Mouse (Mus musculus): ENCODE measurements at regions not wholly inside any gene's neighbourhood (a gene's known extent, or its start where the extent isn't known, plus 50 kb on each side); places are given as distances from the start of the nearest gene placed in this dataset.

DNA sequence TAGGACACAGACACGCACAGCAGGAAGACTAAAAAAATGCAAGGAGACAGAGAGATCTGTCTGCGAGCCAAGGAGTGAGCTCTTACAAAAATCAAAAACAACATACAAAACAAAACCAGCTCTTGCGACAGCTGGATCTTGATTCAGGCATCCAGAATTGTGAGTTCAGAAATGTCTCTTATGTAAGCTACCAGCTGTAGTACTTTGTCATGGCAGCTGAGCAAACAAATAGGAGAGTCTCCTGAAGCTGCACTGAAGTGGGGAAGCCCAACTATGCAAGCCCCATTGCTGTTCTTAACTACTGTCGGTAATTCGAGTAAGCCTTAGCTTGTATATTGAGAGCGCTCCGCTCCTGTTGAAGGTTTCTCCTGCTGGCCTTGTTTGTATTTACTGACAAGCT lies 856.8 kb upstream of the Car8 start:
- ATAC-seq (replicated peaks; ENCODE audit: low FRiP score, poor library complexity, severe bottlenecking) = no peak

DNA sequence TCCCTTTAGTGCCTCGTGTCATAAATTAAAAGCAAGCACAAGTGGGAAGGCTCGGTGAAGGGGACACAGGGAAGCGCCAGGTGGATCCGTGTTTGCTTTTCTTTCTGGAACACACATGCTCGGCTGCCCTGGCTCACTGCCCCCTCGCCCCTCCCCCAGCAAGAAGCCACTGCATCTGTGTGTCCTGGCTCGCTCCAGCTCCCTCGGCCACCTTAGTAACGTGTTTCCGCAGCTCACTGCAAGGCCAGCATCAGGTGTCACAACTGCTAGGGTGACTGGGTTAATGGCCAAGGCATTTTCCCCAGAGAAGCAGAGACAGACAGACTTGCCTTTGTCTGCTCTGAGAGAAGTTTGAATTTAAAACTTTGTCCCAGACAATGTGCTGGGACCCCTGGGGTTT lies 855.7 kb upstream of the Car8 start:
- no peak for ATAC-seq (replicated peaks; ENCODE audit: low FRiP score, poor library complexity, severe bottlenecking)

DNA sequence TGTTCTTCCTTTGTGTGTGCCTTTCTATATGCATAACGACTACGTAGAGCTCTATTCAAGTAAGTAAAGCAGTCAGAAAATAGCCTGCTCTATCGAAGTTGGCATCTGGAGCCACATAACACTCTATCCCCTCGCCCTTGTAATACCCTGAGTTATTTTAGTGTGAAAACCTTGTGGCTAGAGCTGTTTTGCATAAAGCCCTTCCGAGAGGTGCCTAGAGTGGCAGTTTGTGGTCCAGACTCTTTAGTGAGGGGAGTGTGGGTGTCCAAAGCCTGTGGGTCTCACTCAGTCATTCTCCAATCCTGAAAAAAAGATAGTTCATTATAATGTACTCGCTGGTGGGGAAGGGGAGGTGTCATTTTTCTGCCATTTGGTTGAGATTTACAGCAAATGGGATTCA lies 855.2 kb upstream of the Car8 start:
- ATAC-seq (replicated peaks; ENCODE audit: low FRiP score, poor library complexity, severe bottlenecking) = no peak

DNA sequence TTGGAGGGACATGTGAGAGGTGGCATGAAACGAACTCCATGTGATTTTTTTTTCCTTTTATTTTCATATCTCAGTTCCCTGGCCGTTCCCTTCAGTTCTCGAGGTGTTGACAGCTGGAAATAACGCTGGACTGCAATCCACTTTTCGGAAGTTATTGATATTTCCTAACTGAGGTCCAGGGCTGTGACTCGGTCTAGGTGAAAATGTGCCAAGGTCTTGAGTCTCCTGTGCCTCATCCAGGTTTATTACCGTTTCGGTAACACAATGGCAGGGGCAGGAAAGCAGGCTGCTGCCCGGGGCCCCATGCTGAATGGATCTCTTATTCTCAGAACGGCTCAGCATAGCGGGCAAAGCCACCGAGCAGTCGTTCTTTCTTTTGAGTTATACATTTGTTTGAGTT lies 844.7 kb upstream of the Car8 start:
- no peak for ATAC-seq (replicated peaks; ENCODE audit: low FRiP score, poor library complexity, severe bottlenecking)

DNA sequence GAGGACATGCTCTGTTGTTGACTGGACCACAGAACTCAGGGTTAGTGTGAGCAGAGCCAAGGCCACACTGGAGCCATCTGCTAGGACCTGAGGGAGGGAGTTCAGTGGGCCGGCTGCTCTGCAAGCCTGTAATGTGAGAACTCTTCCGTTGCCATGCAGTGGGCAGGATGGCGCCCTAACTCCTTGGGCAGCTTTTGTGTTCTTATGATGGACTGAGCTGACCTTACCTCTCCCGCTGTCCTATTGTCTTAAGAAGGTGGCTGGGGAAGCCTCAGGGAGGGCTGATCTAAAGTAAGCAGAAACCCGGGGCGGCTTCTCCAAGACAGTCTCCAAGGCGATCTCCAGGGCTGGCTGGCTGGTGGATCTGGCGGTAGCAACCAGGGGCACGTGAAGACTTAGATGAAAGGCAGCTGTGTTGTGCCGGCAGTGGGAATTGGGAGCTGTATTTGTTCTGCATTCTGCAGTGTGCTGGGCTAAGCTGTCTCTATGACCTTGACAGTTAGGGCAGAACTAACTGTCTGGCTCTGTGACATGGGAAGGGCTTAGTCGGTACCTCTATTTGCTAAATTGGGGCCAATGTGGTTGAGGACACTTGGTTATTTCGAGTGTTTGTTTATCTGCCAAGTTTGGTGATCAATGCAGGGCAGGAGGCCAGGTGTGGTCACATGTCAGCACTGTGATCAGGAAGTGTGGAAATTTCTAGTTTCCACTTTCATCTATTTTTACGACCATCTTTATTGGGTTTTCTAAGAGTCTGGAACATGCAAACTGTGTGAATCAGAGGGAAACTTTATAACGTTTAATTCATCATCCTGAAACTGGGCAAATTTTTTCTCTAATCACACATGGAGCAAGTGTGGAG lies 843.1 kb upstream of the Car8 start:
- no peak for ATAC-seq (replicated peaks; ENCODE audit: low FRiP score, poor library complexity, severe bottlenecking)

DNA sequence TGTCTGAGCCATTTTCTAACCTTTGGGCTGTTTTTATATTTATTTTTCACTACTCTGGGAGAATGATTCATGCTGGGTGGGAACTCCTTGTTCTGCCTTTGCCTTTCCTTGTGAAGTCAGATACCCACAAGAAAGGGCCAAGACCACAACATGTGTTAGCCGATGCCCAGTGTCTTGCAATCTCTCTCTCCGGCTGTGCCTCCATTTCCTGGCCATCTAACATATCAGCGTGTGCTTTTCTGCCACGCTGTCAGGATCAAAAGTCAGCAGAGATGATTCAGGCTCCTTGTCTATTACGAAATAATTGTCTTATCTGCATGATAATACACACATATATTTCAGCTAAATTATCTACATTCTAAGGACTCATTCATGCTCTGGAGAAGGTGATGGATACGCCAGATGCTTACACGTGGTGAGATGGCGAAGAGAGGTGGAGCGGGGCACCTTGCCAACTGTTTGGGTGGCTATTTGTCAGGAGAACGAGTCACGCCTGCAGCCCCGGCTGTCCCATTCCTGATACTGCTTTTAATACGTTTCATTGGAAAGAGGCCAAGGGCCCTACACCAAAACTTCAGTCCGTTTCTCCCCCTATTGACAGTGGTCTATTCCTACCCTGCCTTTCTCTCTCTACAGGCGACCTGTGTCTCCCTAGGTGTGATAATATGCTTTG lies 842.1 kb upstream of the Car8 start:
- ATAC-seq (replicated peaks; ENCODE audit: low FRiP score, poor library complexity, severe bottlenecking) = no peak

DNA sequence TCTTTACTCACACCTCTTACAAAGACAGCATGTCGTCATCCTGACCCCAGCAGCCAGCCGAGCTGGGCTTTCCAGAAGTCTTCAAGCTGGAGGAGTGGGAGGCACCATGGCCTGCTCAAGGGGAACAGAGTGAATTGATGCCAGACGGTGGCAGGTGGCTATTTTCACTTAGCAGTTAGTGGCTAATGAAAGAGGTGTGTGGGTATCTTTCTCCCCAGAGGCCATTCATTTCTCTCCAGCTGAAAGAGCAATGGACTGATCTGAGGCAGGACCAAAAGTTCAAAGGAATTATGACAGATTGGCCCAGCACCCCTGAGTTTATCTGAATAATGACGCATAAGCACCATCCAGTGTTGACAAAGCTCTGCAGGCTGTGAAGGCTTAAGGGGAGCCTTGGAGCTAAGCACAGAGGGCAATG lies 841.0 kb upstream of the Car8 start:
- no peak for ATAC-seq (replicated peaks; ENCODE audit: low FRiP score, poor library complexity, severe bottlenecking)

DNA sequence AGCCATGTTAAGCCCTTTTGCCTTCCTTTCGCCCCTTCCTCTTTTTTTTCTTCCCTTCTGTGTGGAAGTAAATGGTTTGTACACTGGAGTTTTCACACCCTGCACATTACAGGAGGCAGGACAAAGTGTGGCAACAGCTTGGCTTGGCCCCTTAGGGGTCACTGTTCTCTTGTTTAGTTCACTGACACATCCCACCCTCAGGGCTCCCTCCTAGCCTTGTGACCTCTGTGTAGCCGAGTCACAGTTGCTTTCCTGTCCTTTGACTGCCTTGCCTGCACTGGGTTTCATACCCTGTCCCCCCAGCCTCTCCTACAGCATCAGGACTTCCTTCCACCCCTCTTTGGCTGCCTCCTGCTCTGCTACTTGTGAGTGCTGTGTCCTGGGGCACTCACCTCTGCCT lies 835.6 kb upstream of the Car8 start:
- ATAC-seq (replicated peaks; ENCODE audit: low FRiP score, poor library complexity, severe bottlenecking) = no peak

DNA sequence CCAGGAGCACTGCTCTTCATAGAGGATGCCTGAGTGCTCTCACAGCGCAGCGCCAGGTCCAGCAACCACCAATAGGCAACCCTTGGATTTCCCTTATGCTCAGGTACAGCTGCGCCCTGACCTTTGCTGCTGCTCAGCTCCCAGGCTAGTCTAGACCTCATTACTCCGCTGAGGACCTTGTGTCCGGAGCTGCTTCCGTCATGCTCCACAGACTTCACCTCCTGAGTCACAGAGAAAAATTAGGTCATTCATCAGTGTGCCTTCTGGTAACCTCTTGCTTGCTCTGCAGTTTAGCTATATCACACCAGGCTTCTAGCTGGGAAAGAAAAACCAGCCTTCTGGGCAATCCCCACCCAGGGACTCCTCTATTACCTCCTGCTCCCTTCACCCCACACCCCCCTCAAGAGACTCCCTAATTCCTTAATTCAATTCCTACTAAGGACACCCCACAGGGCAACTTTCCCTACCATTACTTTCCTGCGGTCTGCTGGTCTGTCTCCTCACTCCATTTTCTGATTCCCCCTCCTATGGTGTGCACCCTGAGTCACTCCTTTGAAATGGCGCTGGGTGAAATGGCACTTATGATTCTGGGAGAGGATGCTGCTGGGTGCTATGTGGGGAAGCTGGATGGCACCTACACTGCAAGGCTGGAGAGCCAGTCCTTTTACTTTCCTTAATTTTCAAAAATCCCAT lies 835.0 kb upstream of the Car8 start:
- ATAC-seq (replicated peaks; ENCODE audit: low FRiP score, poor library complexity, severe bottlenecking) = no peak

DNA sequence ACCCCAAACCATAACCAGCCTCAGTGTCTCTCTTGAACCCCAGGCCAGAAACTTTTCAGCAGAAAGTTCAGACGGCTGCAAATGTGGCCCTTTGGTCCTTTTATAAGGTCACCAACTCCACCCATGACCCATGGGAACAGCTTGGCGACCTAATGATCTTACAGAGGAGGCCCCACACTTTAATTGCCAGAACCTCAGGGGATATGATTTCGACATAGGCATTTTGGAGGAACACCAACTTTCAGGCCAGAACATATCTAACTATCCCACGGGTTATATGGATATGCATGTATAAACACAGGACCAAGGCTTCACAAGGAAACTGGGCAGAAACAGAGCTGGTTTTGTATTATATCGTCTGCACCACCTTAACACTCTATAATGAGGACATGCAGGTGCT lies 833.5 kb upstream of the Car8 start:
- ATAC-seq (replicated peaks; ENCODE audit: low FRiP score, poor library complexity, severe bottlenecking) = no peak

DNA sequence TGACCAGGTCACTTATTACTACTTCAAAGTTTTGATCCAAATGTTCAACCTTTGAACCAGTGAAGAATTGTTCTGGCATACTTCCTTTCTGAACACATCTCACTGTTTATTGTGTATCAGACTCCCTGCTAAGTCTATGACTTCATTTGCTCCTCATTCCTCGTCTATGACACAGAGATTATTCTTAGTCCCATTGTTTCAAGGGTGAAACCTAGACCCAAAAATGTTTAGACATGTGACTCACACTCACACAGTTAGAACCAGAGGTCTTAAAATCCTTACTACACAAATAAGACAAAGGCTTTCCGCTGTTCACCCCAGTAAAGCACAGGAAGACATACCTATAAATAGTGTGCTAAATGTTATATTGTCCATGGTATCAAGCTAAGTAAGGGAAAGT lies 829.0 kb upstream of the Car8 start:
- ATAC-seq (replicated peaks; ENCODE audit: low FRiP score, poor library complexity, severe bottlenecking) = no peak

DNA sequence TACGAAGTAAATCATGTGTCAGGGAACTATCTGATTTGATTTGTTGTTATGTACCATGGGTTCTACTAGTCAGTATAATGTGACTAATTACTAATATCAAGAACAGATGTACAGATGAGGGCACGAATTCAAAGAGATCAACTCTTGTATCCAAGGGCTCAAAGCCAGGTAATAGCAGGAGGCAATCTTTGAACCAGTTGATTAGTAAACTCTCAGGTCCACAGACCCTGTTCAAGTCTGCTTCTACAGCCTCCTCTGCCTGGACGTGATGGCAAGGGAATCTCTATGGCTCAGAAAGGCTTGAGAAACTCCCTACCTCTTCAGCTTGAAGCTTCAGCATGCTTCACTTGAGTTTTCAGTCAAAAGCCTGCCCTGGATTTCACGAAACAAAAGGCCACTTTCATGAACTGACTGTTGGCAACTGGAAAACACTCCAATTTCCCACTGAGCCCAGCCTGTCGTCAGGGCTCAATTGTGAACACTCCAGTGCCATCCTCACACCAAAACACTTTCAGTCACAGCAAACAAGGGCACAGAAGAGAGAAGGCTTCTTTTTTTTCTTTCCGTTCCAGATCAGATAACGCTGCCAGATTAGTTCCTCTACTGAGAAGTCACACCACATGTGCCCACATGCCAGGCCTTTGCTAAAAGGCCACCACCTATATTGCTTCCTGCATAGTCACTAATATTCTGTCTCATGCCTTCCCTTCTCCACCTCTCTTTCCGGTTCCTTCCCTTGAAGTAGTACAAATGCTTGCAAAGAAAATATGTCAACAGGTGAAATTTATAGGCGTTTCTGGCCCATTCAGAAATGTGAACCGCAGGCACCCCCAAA lies 827.4 kb upstream of the Car8 start:
- no peak for ATAC-seq (replicated peaks; ENCODE audit: low FRiP score, poor library complexity, severe bottlenecking)

DNA sequence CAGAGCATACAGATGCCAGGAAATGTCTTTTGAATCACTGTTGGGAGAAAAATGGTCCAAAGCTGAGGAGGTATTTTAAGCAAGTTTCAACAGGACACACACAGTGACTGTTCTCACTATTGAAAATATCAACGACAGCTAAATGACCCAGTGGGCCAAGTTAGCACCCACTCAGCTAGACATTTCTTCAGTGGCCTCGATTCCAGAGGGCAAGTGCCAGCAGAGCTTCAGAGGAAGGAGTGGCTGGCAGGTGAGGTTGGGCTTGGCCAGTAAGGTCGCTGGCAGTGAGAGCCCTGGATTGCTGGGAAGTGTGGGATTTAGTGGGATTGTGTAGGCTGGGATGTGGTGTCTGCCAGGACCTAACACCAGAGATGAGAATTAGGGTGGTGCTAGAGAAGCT lies 823.1 kb upstream of the Car8 start:
- ATAC-seq (replicated peaks; ENCODE audit: low FRiP score, poor library complexity, severe bottlenecking) = no peak

DNA sequence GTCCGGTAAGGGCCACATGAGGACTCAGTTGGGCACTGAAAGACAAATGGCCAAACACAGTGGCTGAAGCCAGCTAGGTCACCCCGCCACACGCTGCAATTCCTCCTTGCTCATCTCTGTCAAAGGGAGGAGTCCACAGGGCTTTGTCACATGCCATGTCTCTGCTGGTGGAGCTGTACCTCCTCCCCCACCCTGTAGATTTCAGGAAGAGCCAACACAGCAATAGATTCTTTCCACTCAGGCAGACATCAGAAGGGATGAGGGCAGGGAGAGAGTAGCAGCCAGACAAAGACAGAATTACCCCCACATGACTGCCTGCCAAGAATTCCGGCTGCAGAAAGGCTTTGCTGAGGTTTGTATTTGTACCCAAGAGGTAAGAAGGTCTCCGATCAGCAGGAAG lies 821.4 kb upstream of the Car8 start:
- no peak for ATAC-seq (replicated peaks; ENCODE audit: low FRiP score, poor library complexity, severe bottlenecking)

DNA sequence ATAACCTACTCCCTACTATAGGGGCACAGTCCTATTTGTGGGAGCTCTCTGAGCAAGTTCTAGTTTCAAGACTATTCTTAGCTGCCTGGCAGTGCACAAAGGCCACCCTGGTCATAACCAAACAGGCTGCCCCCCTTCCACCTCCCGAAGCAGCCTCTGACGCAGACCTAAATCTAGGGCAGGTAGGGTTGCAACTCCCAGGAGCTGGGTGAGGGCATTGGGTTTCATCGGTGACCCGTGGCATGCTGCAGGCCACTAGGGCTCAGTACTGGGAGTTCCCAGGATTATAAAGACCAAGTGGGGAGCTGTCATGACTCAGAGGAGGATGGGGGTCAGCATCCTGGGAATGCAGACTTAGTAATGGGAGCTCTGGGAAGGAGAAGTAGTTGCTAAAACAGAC lies 818.8 kb upstream of the Car8 start:
- no peak for ATAC-seq (replicated peaks; ENCODE audit: low FRiP score, poor library complexity, severe bottlenecking)

DNA sequence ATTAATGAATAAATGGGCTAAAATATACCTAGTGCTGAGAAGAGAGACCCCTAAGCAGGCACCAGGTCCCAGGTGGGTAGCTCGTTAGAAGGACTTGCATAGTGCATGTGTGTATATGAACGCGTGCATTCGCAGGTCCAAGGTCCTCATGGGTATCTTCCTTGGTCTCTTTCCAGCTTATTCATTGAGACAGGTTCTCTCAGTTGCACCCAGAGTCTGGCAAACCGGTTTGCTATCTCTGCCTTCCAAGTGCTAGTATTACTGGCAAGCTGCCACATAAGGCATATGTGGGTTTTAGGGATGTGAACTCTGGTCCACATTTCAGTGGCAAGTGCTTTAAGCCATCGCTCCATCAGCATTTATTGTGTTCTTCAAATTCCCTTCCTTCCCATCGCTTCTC lies 818.3 kb upstream of the Car8 start:
- no peak for ATAC-seq (replicated peaks; ENCODE audit: low FRiP score, poor library complexity, severe bottlenecking)

DNA sequence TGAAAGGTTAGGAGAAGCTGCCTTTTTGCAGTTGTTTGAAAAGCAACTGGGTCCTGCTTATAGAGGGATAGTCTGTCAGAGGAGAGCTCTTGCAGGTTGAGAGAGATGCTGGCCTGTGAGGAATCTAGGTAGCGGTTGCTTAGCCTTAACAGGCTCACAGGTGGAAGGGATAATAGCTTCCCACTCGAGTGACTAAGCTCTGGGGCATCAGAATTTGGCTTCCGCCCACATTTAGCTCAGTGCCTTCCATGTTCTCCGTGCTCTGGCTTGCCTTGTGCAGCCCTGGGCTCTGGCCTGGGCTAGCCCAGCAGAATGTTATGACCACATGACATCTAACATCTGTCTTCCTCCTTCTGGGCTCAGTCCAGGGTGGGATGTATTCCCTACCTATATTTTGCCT lies 817.0 kb upstream of the Car8 start:
- ATAC-seq (replicated peaks; ENCODE audit: low FRiP score, poor library complexity, severe bottlenecking) = no peak

DNA sequence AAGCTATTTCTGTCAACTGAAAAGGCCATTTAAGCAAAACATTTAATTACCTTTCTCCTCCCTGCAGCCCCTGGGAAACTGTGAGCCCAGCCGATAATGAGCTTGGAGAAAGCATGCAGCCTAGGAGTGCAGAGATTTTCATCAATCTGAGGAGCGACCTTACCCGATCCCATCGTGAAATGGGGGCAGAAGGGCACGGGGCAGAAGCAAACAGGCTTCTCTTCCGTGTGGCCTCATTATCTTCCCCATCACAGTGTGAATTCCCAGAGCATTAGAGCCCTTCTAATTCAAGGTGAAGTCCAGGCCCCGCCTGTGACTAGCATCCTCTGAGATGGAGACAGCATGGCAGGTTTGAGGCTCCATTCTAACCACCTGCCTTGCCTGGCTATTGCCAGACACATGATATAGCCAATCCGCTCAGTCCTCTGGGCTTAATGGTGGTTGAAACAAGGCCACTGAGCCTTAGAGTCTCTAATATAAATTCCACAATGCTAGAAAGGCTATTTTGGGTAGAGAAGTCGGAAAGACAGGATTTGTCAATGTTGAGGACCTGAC lies 816.5 kb upstream of the Car8 start:
- ATAC-seq (replicated peaks; ENCODE audit: low FRiP score, poor library complexity, severe bottlenecking) = no peak

DNA sequence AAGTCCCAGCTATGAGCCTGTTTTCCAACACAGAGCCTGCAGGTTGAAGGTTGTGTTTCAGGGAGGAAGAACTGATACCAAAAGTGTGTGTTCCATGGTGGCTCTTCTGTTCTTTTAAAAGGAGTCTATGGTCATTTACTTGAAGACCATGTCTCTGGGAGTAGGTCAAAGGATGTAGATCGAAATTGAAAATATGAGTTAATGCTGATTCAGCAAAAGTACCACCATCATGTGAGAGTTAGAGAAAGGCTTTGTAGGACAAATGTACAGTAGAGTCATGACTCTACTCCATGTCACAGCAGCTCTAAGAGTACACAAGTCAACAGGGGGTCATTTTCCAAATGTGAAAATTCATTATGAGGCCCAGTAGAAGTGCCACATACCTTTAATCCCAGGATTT lies 810.0 kb upstream of the Car8 start:
- no peak for ATAC-seq (replicated peaks; ENCODE audit: low FRiP score, poor library complexity, severe bottlenecking)

DNA sequence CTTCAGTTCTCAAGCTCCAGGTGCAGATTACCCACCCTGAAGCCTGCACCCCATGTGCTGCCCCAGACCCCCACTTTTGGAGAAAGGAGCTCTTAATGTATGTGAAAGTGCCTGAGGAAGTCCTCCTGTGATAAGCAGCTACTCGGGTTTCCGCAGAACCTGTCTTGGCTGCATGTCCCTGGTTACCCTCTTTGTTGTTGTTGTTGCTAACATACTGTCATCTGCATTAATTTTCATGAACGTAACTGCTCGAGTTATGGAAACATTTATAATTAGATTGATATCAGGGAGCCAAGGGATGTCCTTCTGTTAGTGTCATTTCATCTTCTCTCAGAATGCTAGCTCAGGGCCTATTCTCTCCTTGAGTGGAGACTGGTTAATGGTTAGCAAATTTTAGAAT lies 808.3 kb upstream of the Car8 start:
- no peak for ATAC-seq (replicated peaks; ENCODE audit: low FRiP score, poor library complexity, severe bottlenecking)

All from erythroblast, adult 5-6 weeks (primary cell).